Mouse (Mus musculus) liver, embryonic 11.5 days (tissue): ENCODE results near the gene Cyp2f2. TPM values are rescaled to one million over a fixed set of nuclear protein-coding genes. Genes with fewer than 3 reads are reported as not detected.
A peak's percentile ranks its signal among the peaks of the same experiment; 100 is the strongest.

ENCODE experiments used
- ATAC-seq: fragments of 200-750 bp; cut with Nextera tagmentation; replicated peaks from 2 replicates; pipeline ENCODE4 v1.8.0; 2017; ENCODE audit warnings: moderate number of reproducible peaks, mild to moderate bottlenecking, moderate TSS enrichment, moderate library complexity; ENCODE audit not compliant: low FRiP score
- DNase-seq: peaks from one replicate; pipeline ENCODE4 v3.0.0-alpha.2; 2017; ENCODE audit warnings: low spot score
- H3K27ac ChIP-seq: fragments of 300-500 bp; sonication (generic); 2 replicates; pipeline ENCODE4 v1.5.1; 2014; ENCODE audit warnings: mild to moderate bottlenecking, low read depth, low read length, control low read depth
- H3K27me3 ChIP-seq: fragments of 300-500 bp; sonication (generic); replicated peaks from 2 replicates; pipeline ENCODE4 v1.6.1; 2014; ENCODE audit warnings: low read length, mixed read lengths; ENCODE audit not compliant: control insufficient read depth, insufficient read depth
- H3K36me3 ChIP-seq: fragments of 300-500 bp; sonication (generic); 2 replicates; pipeline ENCODE4 v1.6.1; 2014; ENCODE audit warnings: mild to moderate bottlenecking, low read length, moderate library complexity, mixed read lengths; ENCODE audit not compliant: control insufficient read depth, insufficient read depth
- H3K4me1 ChIP-seq: fragments of 300-500 bp; sonication (generic); replicated peaks from 2 replicates; pipeline ENCODE4 v1.6.1; 2014; ENCODE audit warnings: low read length, mixed read lengths; ENCODE audit not compliant: control insufficient read depth, insufficient read depth
- H3K4me2 ChIP-seq: fragments of 300-500 bp; sonication (generic); 2 replicates; pipeline ENCODE4 v1.6.1; 2014; ENCODE audit warnings: mild to moderate bottlenecking, control low read depth, moderate library complexity
- H3K4me3 ChIP-seq: fragments of 300-500 bp; sonication (generic); 2 replicates; pipeline ENCODE4 v1.5.1; 2014; ENCODE audit warnings: low read depth, low read length, control low read depth
- H3K9ac ChIP-seq: fragments of 300-500 bp; sonication (generic); 2 replicates; pipeline ENCODE4 v1.6.1; 2014; ENCODE audit warnings: low read depth, low read length, control low read depth
- H3K9me3 ChIP-seq: fragments of 300-500 bp; sonication (generic); 2 replicates; pipeline ENCODE4 v1.6.1; 2016; ENCODE audit warnings: low read length, inconsistent platforms, mixed read lengths; ENCODE audit not compliant: control insufficient read depth
- WGBS: fragments of 180-500 bp; shearing (Covaris S2); extraction: QIAGEN DNeasy Blood & Tissue Kit; methylation state at CpG from one replicate; pipeline ENCODE4 v1.1.7; 2014; 5-methylcytosine and 5-hydroxymethylcytosine counted together
- polyA plus RNA-seq: library from polyadenylated mRNA; unstranded; fragments of >200 nt; fragmentation: Nextera tagmentation; extraction: Ambion mirVana; gene quantifications from 2 replicates; pipeline ENCODE4 v1.2.1, GENCODE M21; 2014

Cyp2f2 gene
- polyA plus RNA-seq, 1 experiment from 2014 or later = not detected

- WGBS = 69% methylated on average over 3 of the region's 3 CpGs
- H3K4me3 ChIP-seq = no peak overlapping the region
- peaks cover 26% of the 10 kb centered on the region for H3K36me3 ChIP-seq
- H3K27me3 ChIP-seq = no peaks in the 10 kb centered on the region
- H3K4me1 ChIP-seq = peaks cover 24% of the 10 kb centered on the region
- no peak for ATAC-seq
- H3K27ac ChIP-seq = no peak overlapping the region
- no peak for DNase-seq
- H3K9ac ChIP-seq = no peak overlapping the region
- no peaks in the 10 kb centered on the region for H3K9me3 ChIP-seq
- H3K4me2 ChIP-seq = no peak overlapping the region
Measured at GRCm38 (mm10) chr7:27160921-27161320, 41.2 kb downstream of the Cyp2f2 start.

- H3K9me3 ChIP-seq = no peaks in the 10 kb centered on the region
- no peak overlapping the region for H3K4me3 ChIP-seq
- DNase-seq (no peak), ATAC-seq (no peak)
- H3K27ac ChIP-seq = no peak overlapping the region
- no peak overlapping the region for H3K9ac ChIP-seq
- WGBS = 77% methylated on average over 4 of the region's 4 CpGs
- H3K36me3 ChIP-seq = peaks cover 26% of the 10 kb centered on the region
- H3K27me3 ChIP-seq = no peaks in the 10 kb centered on the region
- peaks cover 24% of the 10 kb centered on the region for H3K4me1 ChIP-seq
- no peak overlapping the region for H3K4me2 ChIP-seq
Measured at GRCm38 (mm10) chr7:27161744-27162143, 42.0 kb downstream of the Cyp2f2 start.

GRCm38 (mm10) chr7:27162780-27163449 lies 43.2 kb downstream of the Cyp2f2 start:
- Histone ChIP-seq H3K4me3 (no peak overlapping the region), H3K27me3 (no peaks in the 10 kb centered on the region), H3K27ac (no peak overlapping the region), H3K9me3 (no peaks in the 10 kb centered on the region), H3K9ac (no peak overlapping the region), H3K4me1 (peaks cover 32% of the 10 kb centered on the region), H3K4me2 (no peak overlapping the region), H3K36me3 (peaks cover 18% of the 10 kb centered on the region)
- DNase-seq (no peak), ATAC-seq (no peak)
- WGBS = 81% methylated on average over 5 of the region's 5 CpGs

GRCm38 (mm10) chr7:27163450-27163805 lies 43.7 kb downstream of the Cyp2f2 start:
- H3K27me3 ChIP-seq = no peaks in the 10 kb centered on the region
- ATAC-seq (no peak), DNase-seq (no peak)
- no peaks in the 10 kb centered on the region for H3K9me3 ChIP-seq
- H3K4me3 ChIP-seq = no peak overlapping the region
- no peak overlapping the region for H3K27ac ChIP-seq
- 88% methylated on average over 5 of the region's 5 CpGs for WGBS
- peaks cover 36% of the 10 kb centered on the region for H3K4me1 ChIP-seq
- no peak overlapping the region for H3K9ac ChIP-seq
- 0 out of 2 replicates have a peak overlapping the region, but pooled peaks have one; percentile 1 for H3K4me2 ChIP-seq
- H3K36me3 ChIP-seq = peaks cover 15% of the 10 kb centered on the region

GRCm38 (mm10) chr7:27164112-27164947 lies 44.6 kb downstream of the Cyp2f2 start:
- Histone ChIP-seq H3K36me3 (peaks cover 9% of the 10 kb centered on the region), H3K9me3 (no peaks in the 10 kb centered on the region), H3K27ac (no peak overlapping the region), H3K9ac (peak overlapping the region; percentile 22; the same call in 1 of the 2 replicates), H3K4me1 (peaks cover 38% of the 10 kb centered on the region), H3K27me3 (no peaks in the 10 kb centered on the region), H3K4me3 (peak overlapping the region; percentile 6; the same call in 1 of the 2 replicates), H3K4me2 (peak overlapping the region; percentile 89)
- WGBS = 84% methylated on average over 33 of the region's 33 CpGs
- ATAC-seq (no peak), DNase-seq (no peak)

GRCm38 (mm10) chr7:27165007-27165655 lies 45.4 kb downstream of the Cyp2f2 start:
- Histone ChIP-seq H3K9ac (peak overlapping the region; percentile 90), H3K27me3 (no peaks in the 10 kb centered on the region), H3K4me3 (peak overlapping the region; percentile 76), H3K27ac (no peak overlapping the region; the same call in 1 of the 2 replicates), H3K9me3 (no peaks in the 10 kb centered on the region), H3K4me2 (peak overlapping the region; percentile 89), H3K4me1 (peaks cover 38% of the 10 kb centered on the region), H3K36me3 (peaks cover 9% of the 10 kb centered on the region)
- DNase-seq (no peak), ATAC-seq (no peak)
- 68% methylated on average over 23 of the region's 23 CpGs for WGBS

GRCm38 (mm10) chr7:27165696-27166095 lies 46.0 kb downstream of the Cyp2f2 start:
- Histone ChIP-seq H3K36me3 (peaks cover 9% of the 10 kb centered on the region), H3K4me3 (peak overlapping the region; percentile 76), H3K4me2 (peak overlapping the region; percentile 89), H3K9ac (peak overlapping the region; percentile 90), H3K27me3 (no peaks in the 10 kb centered on the region), H3K27ac (peak overlapping the region; percentile 93), H3K4me1 (peaks cover 38% of the 10 kb centered on the region), H3K9me3 (no peaks in the 10 kb centered on the region)
- DNase-seq (no peak), ATAC-seq (no peak)
- WGBS = 4% methylated on average over 8 of the region's 8 CpGs

- peak overlapping the region; percentile 89 for H3K4me2 ChIP-seq
- peak overlapping the region; percentile 90 for H3K9ac ChIP-seq
- H3K4me3 ChIP-seq = peak overlapping the region; percentile 76
- peak; percentile 92 for DNase-seq
- H3K9me3 ChIP-seq = no peaks in the 10 kb centered on the region
- H3K36me3 ChIP-seq = peaks cover 11% of the 10 kb centered on the region
- under 1% methylated on average over 12 of the region's 43 CpGs for WGBS
- peaks cover 35% of the 10 kb centered on the region for H3K4me1 ChIP-seq
- ATAC-seq = peak; percentile 79
- peak overlapping the region; percentile 93 for H3K27ac ChIP-seq
- H3K27me3 ChIP-seq = no peaks in the 10 kb centered on the region
Measured at GRCm38 (mm10) chr7:27166229-27166613, 46.5 kb downstream of the Cyp2f2 start.
